Mouse (Mus musculus) heart, postnatal 25 days (tissue): Measurements from ENCODE around the gene Cers2. TPM values are rescaled to one million over a fixed set of nuclear protein-coding genes. Genes with fewer than 3 reads are reported as not detected.

Experiments used
- DNase-seq: peaks from one replicate; pipeline ENCODE4 v3.0.0; 2022; ENCODE audit warnings: low spot score
- intact Hi-C: fragments of 180-260 bp; cut with DNase I; formaldehyde crosslinking; loops from one replicate; pipeline ENCODE4 v1.15.1; 2025
- total RNA-seq, 2 experiments: library from RNA; stranded (reverse); gene quantifications; 2 replicates each; pipeline ENCODE4 v1.2.3; 2021

Gene Cers2
- total RNA-seq, 2 experiments from 2014 or later, result 35.9 to 40.4 TPM

DNA sequence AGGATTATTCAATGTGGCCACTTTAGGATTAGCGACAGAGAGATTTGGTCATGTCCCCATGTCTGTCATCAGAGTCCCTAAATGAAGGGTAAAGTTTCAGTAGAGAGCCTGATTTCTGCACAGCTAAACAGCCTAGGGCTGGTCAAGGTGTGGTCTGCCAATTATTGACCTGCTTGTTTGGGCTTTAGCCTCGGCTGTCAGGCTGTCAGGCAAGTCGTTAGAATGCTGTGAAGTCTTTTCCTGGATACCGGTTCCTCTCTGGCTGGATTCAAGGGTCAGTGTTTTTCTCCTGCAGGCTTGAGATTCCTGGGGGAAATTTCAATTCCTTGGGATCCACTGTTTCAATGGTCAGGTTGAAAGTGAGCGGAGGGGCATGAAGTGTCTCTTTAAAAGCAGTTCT lies 28.6 kb upstream of the Cers2 start:
- no peak for DNase-seq
- intact Hi-C loops, result no loop called here

DNA sequence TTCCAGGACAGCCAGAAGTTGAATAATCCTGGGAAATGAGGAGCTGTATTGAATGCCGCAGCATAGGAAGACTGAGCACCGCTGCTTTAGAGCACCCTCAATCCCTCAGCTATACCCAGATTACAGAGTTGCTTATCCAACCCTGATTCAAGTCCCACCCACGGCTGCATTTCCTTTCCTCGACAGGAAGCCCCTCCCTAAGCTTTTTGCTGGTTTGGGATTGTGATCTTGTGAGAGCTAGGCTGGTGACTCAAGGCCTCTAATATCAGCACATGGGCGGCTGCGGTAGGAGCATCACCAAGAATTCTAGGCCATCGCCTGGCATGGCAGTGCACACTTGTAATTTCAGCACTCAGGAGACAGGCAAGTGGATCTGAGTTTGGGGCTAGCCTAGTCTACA lies 28.1 kb upstream of the Cers2 start:
- DNase-seq, result peak; percentile 4
- intact Hi-C loops, result no loop called here

DNA sequence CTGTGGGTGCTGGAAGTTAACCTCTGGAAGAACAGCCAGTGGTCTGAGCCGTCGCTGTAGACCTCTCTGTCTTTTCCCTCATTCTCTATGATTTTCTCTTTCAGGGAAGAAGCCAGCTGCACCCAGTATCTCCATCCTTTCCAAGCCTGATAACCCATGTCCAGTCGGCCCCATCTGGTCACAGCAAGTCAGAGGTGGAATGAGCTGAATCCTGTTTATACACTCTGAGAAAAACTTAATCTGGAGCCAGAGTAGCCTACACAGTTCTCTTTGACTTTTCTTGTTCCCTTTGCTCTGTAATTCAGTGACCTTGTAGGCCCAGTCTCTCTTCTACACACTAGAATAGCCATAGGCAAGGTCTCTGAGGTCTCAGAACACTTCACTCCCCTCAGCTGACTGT lies 27.1 kb upstream of the Cers2 start:
- DNase-seq, result no peak
- intact Hi-C loops, result no loop called here

DNA sequence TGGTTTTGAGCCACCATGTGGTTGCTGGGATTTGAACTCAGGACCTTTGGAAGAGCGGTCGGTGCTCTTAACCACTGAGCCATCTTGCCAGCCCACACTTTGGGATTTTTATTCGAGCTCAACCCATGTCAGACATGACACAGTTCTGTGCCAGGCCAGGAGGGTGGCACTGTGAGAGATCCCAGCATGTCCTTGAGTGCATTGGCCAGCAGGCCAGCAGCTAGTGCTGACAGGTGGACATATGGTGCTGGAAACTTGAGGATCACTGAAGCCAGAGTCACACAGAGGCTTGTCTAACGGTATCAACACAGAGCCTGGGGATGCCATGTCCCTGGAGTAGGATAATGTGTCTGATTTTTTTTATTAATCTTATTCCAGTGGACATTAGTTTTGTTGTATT lies 25.2 kb upstream of the Cers2 start:
- DNase-seq, result no peak
- intact Hi-C loops, result no loop called here

DNA sequence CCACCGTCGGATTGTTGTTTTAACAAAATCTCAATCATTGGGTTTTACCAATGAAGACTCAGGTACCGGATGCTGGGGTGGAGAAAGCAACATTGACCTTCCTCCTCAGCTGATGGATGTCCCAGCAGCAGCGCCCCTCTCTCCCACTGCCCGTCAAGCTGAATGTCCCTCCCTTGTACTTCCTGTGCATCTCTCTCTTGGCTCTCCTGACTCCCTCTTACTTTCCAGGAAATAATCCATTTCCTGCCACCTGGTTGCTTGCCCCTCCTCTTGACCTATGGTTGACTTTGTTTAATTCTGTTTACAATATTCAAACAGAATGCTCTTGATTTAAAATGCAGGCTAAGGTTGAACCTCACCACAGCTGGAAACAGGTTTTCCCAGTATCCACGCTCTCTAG lies 24.4 kb upstream of the Cers2 start:
- no peak for DNase-seq
- intact Hi-C loops, result no loop called here

DNA sequence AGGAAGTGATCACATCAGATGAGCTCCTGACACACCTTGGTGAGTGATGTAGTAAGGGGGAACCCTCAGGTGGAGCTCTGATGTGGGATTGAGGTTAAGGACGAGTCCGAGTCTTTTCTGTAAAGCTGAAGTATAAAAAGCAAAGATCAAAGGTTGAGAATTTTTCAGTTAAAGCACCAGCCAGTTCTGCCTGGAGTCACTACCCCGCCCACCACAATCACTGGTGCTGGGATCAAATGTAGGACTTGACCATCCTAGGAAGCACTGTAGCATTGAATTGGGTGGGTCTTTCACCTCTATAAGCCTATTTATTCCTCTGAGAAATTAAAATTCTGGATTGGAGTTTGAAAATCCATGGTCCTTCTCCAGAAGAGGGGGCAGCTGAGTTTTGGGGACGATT lies 23.6 kb upstream of the Cers2 start:
- no peak for DNase-seq
- intact Hi-C loops, result no loop called here

GRCm38 (mm10) chr3:95292899-95293298 lies 21.7 kb upstream of the Cers2 start:
- intact Hi-C loops, result no loop called here
- no peak for DNase-seq

DNA sequence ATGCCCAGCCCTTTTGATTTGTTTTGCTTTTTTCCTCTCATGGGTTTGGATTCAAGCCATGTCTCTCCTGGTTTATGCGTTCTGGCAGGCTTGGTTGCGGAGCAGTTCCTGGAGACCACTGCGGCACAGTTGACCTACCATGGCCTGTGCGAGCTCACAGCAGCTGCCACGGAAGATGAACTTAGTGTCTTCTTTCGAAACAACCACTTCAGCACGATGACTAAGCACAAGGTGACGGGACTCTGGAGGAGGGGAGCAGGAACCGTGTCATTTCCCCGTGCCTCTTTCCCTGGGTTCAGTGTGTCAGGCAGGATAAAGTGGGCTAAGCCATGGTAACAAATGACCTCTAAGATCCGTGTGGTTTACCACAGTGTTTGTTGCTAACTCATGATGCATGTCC lies 21.1 kb upstream of the Cers2 start:
- no peak for DNase-seq
- intact Hi-C loops, result no loop called here

GRCm38 (mm10) chr3:95294316-95294715 lies 20.3 kb upstream of the Cers2 start:
- DNase-seq, result no peak

GRCm38 (mm10) chr3:95294718-95295117 lies 19.9 kb upstream of the Cers2 start:
- no peak for DNase-seq
- intact Hi-C loops, result no loop called here

More at GRCm38 (mm10) chr3:95294316-95294715, 20.3 kb upstream of the Cers2 start:
- intact Hi-C loops, result no loop called here

DNA sequence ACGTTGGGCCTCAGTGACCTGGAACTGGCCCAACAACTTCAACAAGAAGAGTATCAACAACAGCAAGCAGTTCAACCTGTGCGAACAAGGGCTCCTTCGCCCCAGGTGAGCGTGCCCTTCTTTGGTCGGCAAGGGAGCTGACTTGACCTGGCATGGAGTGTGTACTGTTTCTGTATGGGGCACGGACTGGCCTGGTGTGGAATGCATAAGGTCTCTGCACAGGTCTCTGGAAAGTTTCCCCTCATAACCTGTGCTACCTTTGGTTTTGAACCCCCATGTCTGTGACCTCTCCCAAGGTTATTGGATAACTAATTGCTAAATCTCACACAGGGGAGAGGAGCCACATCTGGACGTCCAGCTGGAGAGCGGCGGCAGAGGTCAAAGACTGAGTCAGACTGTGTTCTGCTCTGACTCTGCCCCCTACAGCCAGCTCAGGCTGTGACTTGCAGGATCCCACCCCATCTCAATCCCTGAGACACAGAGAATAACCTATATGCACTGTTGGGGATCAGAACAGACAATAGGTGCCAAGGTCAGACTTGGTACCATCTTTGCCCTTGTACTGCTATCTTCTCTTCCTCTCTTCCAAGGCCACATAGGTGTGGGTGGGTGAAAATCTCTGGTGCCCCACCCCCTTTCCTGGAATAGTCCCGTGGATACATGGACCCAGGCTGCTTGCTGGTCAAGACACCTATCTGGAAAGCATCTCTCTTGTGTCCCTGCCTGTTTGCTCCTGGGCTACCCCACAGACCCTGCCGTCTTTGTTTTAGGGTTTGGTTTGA lies 19.1 kb upstream of the Cers2 start:
- no peak for DNase-seq
- intact Hi-C loops, result no loop called here

DNA sequence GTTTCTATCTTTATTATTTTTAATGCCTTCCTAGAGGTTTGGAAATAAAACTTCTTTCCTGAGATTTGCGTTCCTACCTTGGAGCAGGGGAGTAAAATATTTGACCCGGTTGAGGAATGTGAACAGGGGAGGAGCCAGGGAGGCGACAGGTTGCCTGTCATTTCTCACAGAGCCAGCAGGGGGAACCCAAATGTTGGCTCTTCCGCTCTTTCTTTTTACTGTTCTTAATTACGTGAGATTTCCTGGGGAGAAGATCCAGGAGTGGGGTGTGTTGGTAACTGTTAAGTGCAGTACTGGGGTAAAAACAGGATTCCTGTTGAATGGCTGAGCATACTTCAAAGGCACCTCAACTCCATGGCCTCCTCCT lies 18.5 kb upstream of the Cers2 start:
- intact Hi-C loops, result no loop called here
- no peak for DNase-seq

GRCm38 (mm10) chr3:95298018-95298417 lies 16.6 kb upstream of the Cers2 start:
- no peak for DNase-seq
- intact Hi-C loops, result no loop called here

DNA sequence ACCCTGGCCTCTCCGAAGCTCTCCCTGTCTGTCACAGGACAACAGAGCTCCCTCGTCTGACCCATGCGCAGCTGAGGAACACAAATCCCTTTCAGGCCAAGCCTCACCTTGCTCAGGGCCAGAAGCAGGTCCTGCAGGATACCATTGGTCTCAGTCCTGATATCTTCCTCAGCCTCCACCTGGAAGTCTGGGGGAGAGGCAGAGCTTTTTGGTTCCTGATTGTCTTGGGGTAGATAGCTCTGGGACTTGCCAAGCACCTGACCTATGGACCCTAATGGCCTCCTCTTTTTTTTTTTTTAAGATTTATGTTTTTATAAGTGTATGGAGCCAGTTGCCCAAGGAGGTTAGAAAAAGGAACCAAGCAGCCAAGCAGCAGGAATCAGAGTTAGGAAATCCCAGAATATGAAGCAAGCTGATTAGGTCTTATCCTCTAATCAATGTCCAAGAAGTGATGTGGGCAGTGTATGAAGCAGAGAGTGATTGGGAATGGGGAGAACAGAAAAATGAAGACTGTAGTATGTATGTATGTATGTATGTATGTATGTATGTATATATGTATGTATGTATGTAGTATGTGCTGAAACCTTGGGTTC lies 13.3 kb upstream of the Cers2 start:
- no peak for DNase-seq
- intact Hi-C loops, result no loop called here

GRCm38 (mm10) chr3:95306244-95306643 lies 8.3 kb upstream of the Cers2 start:
- DNase-seq, result no peak
- intact Hi-C loops, result no loop called here

- no peak for DNase-seq
Measured at GRCm38 (mm10) chr3:95307100-95307499, 7.5 kb upstream of the Cers2 start, which contains the start of gene Anxa9. Anxa9 (minus strand) TSS chr3:95307176.

DNA sequence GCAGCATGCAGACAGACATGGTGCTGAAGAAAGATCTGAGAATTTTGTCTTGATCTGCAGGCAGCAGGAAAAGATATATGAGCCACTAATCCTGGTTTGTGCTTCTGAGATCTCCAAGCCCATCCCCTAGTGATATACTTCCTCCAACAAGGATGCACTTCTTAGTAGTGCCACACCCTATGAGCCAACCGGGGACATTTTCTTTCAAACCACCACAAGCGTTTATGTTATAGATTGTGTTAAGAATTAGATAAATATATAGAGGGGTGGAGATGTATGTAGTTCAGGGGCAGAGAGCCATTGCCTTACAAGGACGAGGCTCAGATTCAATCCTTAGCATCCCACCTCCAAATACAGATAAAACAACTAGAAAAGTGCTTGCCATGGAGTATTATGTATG lies 4.1 kb upstream of the Cers2 start:
- intact Hi-C loops, result loop anchor here (5.0 kb wide), 1 partner anchor 82 kb away; no protein-coding TSS in a partner anchor
- no peak for DNase-seq

More at GRCm38 (mm10) chr3:95307100-95307499, 7.5 kb upstream of the Cers2 start, which contains the start of gene Anxa9:
- intact Hi-C loops, result no loop called here

- DNase-seq, result peak; percentile 14
- intact Hi-C loops, result loop anchor here (5.0 kb wide), 1 partner anchor 81 kb away; no protein-coding TSS in a partner anchor
Measured at GRCm38 (mm10) chr3:95310968-95311882, 3.4 kb upstream of the Cers2 start.

- no peak for DNase-seq
Measured at GRCm38 (mm10) chr3:95312623-95313022, 2.0 kb upstream of the Cers2 start.

GRCm38 (mm10) chr3:95313476-95313875 lies 1.1 kb upstream of the Cers2 start:
- DNase-seq, result no peak
- intact Hi-C loops, result loop anchor here (5.0 kb wide), 1 partner anchor 79 kb away; no protein-coding TSS in a partner anchor

More at GRCm38 (mm10) chr3:95312623-95313022, 2.0 kb upstream of the Cers2 start:
- intact Hi-C loops, result loop anchor here (5.0 kb wide), 1 partner anchor 80 kb away; no protein-coding TSS in a partner anchor
